Mouse (Mus musculus): ENCODE results near the gene Gm42674.

Gene Gm42674

DNA sequence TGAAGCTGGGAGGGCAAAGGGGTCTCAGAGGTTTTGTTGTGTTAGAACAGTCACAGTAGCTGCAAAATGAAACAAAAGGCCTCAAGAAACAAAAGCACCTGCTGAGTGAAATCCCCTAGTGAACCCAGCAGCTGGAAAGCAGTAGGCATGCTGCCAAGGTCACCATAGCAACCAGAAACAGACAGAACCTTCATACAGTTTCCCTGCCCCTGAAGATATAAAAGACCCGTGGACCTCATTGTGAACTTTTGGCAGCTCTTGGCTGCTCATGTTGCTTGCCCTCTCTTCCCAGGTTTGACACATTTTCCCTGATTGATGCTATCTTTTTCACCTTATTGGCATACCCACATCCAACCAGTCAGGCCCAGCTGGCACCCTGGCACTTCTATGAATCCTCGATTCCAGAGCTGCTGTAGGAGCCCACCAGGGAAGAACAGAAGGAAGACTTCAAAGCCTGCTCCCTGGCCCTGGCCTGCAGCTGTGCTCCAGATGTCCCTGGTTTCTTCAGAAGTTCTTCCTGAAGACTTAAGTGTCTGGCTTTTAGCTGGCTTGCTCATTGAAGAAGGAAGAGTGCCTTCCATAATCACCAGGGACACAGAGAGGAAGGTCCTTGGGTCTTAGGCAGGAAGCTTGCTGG is 21.8 kb downstream of the Gm42674 start:
- DNase-seq (ENCODE audit: low spot score): no peak

DNA sequence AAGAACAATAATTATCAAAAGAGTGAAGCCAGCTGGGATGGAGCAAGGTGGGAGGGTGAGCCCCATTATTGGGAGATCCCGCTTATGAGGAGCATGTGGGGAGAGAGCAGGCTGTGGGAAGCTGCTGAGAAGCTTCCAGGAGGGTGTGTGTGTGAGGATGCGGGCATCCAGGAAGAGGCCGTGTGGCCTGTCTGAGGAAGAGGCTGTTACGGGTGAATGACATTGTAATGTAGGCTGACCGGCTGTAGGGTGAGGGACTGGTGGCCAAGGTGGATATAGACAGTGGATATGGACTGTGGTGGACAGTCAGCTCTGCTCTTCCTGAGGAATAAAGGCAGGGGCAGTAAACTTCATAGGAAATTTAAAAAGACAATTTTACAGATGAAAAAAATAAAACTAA is 23.8 kb downstream of the Gm42674 start:
- DNase-seq (ENCODE audit: low spot score): no peak

DNA sequence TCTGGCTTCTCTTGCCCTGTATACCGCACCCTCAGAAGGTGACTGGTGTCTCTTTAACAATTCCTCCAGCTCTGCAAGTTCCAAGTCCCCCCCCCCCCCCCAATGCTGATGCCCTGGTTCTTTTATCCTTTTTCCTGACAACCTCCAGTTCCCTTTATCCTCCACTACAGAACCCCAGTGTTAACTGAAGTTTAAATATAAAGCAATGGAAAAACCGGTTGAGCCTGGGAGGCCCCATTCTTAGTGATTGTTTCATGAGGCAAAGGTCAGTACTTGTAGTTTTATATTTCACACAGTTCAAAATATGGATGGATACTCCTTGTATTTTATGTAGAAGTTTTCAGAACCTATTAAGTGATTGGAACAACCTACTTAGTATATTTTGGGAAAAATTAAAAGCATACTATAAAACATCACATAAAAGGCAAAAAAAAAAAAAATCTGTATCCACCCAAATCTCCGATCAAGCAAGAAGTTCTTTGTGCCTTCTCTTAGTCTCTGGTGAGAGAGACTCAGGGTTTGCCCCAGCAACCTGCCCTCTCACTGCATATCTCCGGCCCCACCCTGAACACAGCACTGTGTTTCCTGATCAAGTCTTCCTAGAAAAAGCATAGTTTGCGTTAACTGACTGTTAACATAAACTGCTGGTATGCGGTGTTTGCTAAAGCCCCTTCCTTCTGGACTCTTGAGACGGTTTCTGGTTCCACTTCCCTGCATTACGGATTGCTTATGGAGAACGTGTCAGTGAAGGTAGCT is 24.7 kb downstream of the Gm42674 start:
- DNase-seq (ENCODE audit: low spot score): no peak

GRCm38 (mm10) chr3:90627366-90627765 is 25.7 kb downstream of the Gm42674 start:
- no peak for DNase-seq (ENCODE audit: low spot score)

DNA sequence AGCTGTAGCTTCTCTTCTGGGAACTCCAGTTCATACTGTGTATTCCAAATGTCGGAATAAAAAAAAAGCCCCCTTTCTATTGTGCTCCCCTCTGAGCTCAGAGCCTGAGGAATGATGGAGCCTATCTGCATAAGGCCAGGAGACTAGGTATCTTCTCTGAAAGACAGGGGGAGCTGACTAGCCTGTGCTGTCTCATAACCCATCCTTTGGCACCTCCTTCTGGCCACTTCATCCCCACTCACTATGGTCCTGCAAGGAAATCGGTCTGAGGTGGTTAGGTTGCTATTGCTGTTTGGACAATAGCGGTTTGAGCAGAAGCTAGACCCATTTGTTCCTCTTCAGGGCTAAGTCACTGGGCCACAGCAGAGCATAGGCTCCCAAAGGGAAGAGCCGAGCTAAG is 26.1 kb downstream of the Gm42674 start:
- no peak for DNase-seq (ENCODE audit: low spot score)

- DNase-seq (ENCODE audit: low spot score): no peak
These were observed 27.6 kb downstream of the Gm42674 start for GRCm38 (mm10) chr3:90629298-90629697.

DNA sequence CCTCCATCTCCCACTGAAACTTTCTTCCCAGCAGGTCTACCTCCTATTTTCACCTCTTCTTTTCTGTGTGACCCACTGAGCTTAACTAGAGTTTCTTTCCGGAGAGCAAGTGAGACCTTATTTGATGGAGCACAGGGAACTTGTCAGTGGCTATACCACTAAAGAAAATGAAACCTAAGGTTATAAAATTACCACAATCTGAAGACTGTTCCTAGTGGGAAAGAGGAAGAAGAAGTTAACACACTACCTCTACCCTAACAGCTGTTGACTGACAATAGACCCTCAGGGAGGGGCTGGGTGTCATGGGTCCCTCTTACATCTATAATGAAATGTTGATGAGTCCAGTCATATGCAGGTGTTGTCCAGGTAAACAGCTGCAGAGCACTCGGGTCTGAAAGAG is 30.3 kb downstream of the Gm42674 start:
- no peak for DNase-seq (ENCODE audit: low spot score)

- DNase-seq (ENCODE audit: low spot score): no peak
These were observed 37.0 kb downstream of the Gm42674 start for GRCm38 (mm10) chr3:90638511-90639275.

DNA sequence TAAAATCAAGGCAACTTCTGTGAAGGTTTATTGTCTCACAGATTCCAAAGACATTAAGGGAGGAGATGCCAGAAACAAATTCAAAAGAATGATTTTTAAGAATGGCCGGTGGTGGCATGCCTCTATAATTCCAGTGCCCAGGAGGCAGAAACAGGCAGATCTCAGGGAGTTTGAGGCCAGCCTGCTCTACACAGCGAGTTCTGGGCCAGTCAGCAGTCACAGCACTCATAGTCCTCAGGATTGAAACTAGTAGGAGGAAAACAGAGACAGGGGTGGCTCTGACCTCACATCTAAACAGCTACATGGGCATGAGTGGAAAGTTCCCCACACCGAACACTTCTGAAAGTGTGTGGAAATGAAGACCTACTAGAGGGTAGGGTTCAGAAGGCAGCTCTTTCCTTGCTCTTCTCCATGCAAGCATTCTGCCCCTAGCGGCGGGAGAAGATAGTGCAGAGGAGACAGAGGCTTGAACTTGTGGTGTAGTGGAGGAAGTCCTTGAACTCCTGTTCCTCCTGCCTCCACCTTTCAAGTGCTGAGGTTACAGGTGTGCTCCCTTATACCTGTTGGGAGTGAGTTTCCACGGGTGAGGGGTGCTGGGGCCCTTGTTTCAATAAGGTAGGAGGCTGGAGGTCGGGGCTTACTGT is 37.9 kb downstream of the Gm42674 start:
- DNase-seq (ENCODE audit: low spot score): no peak

DNA sequence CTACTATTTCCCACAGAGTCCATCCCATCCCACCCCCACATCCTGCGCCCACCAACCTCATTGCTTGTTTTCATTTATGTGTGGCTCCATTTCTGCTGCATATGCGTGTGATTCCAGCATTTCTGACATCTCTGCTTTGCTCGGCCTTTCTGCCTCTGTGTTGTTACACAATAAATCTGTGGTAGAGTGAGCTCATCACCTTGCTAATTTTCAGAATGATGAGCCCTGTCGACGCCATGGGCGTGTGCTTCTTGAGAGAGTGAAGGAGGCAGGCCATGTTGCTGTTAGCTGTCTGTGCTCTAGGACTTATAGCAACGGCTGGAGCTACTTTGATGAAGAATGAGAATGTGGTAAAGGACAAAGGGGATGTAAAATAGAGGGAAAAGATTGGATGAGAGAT is 39.3 kb downstream of the Gm42674 start:
- no peak for DNase-seq (ENCODE audit: low spot score)

DNA sequence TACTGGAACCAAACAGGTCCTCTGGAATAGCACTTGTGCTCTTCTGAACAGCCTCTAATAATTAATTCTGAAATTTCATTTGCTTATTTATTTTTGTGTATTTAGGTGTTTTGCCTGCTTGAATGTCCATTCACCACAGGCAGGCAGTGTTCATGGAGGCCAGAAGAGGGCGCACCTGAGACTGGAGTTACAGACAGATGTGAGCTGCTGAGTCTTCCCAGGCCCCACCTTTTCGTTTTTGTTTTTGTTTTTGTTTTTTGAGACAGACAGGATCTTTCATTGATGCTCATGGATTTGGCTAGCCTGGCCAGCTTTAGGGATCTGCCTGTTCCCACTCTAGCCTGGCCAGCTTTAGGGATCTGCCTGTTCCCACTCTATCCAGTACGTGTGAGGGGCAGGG is 42.5 kb downstream of the Gm42674 start:
- DNase-seq (ENCODE audit: low spot score): no peak

DNA sequence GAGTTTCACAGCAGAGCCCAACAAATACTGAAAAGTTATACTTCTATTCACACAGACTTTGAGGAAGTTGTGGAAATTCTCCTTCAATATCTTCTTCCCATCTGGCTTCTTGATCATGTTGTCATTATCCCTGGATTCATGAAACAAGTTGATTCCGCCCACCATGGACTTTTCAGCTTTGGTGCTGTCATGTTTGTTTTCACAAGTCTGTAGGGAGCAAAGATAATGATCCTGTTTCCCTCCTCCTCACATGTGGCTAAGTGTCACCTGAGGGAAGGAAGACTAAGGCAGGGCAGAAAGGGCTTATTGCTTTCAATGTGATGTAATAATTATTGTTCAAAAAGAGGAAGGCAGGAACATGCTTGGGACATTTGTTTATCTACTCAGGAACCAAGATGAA is 45.6 kb downstream of the Gm42674 start:
- no peak for DNase-seq (ENCODE audit: low spot score)

DNA sequence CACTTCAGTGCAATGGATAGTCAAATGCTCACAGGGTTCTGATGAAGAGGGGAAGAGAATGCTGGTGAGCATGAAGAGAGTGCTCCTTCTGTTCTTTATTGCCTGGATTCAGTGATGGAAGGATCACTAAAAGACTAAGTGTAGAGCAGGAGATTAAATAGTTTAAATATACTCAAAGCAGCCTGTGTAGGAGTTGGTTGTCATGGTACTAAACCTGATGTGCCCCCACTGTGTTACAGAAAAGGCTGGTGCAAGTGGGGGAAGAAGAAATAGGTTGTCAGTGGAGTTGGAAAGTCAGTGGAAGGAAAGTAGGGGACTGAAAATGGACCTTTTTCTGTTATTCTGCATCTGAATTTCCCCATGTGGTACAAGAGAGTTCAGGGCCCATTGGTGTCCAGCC is 47.3 kb downstream of the Gm42674 start:
- no peak for DNase-seq (ENCODE audit: low spot score)

DNA sequence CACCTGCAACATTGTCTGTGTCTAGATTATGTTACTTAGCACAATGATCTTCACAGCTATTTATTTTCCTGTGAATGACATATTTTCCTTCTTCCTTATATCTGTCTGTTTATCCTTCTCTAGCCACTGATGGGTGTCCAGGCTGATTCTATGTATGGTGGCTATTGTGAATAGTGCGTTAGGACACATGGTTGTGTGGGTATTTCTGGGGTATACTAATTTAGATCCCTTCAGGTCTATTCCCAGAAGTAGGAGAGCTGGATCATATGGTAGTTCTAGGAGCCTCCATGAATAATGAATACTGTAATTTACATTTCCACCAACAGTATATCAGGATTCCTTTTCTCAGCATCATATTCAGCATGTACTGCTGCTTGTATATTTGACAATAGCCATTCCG is 48.1 kb downstream of the Gm42674 start:
- DNase-seq (ENCODE audit: low spot score): no peak

DNA sequence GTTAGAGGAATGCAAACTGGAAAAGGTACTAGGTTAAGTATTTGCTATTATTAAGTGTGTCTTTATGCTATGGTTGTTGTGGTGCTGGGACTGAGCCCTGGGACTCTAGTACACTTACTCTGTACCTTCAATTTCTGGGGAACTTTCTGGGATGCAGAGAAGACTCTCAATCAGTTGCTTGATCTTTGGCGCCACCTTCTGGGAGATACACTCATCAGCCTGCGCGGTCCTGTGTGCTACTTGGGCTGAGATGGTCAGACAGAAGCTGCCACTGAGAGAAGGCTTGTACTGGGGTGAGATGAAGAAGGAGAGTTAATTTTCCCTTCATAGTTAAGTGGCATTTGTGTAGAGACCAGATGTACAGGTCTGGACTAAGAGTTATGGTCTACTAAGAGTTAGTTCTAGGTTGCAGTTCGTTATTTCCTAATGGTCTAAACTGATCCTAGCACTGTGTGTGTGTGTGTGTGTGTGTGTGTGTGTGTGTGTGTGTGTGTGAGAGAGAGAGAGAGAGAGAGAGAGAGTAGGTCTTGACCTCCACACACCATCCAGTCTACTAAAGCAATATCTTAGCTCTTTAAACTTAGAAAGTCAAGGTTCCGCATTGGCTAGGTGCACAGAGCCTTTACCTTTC is 51.3 kb downstream of the Gm42674 start:
- peak; percentile 76 for DNase-seq (ENCODE audit: low spot score)

DNA sequence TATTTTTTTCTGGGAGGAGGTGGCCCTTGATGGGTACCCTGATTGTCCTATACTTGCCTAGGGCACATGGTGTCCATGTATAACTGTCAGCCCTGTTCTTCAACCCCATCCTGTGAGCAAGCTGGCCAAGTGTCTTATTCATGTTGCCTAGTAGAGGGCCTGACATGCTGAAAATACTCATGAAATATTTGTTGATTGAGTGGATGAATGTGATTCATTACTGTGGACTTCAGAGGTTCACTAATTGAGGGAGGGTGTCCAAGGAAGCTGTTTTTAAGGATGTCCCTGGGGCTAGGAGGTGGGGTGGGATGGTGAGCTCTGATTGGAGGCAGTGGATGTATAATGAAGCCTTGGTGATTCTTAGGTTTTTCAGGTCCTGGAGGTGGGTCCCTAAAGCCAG is 52.0 kb downstream of the Gm42674 start, which contains the start of gene S100a7a:
S100a7a (plus strand) TSS at position 301 of the 400 bp plus-strand sequence.
- DNase-seq (ENCODE audit: low spot score): no peak
